Mouse (Mus musculus) limb, embryonic 15.5 days (tissue): ENCODE results near the gene Nxn. TPM values are rescaled to one million over a fixed set of nuclear protein-coding genes. Genes with fewer than 3 reads are reported as not detected.

Source experiments
- ATAC-seq: fragments of 200-750 bp; cut with Nextera tagmentation; 2 replicates; pipeline ENCODE4 v1.8.0; 2017; ENCODE audit warnings: low read depth, moderate TSS enrichment; ENCODE audit not compliant: insufficient number of reproducible peaks, low FRiP score, low TSS enrichment
- H3K27ac ChIP-seq: fragments of 300-500 bp; sonication (generic); 2 replicates; pipeline ENCODE4 v1.5.1; 2015; ENCODE audit warnings: moderate library complexity, mild to moderate bottlenecking, inconsistent platforms
- H3K27me3 ChIP-seq: fragments of 300-500 bp; sonication (generic); 2 replicates; pipeline ENCODE4 v1.6.1; 2015; ENCODE audit warnings: inconsistent platforms
- H3K36me3 ChIP-seq: fragments of 300-500 bp; sonication (generic); 2 replicates; pipeline ENCODE4 v1.6.1; 2015; ENCODE audit warnings: inconsistent platforms
- H3K4me1 ChIP-seq: fragments of 300-500 bp; sonication (generic); 2 replicates; pipeline ENCODE4 v1.6.1; 2015; ENCODE audit warnings: inconsistent platforms
- H3K4me2 ChIP-seq: fragments of 300-500 bp; sonication (generic); 2 replicates; pipeline ENCODE4 v1.6.1; 2015; ENCODE audit warnings: mild to moderate bottlenecking, inconsistent platforms
- H3K4me3 ChIP-seq: fragments of 300-500 bp; sonication (generic); 2 replicates; pipeline ENCODE4 v1.5.1; 2015; ENCODE audit warnings: mild to moderate bottlenecking, inconsistent platforms
- H3K9ac ChIP-seq: fragments of 300-500 bp; sonication (generic); 2 replicates; pipeline ENCODE4 v1.6.1; 2015; ENCODE audit warnings: inconsistent platforms
- H3K9me3 ChIP-seq: fragments of 300-500 bp; sonication (generic); 2 replicates; pipeline ENCODE4 v1.6.1; 2016; ENCODE audit warnings: inconsistent platforms
- WGBS: fragments of 180-500 bp; shearing (Covaris S2); methylation state at CpG from one replicate; pipeline ENCODE4 v1.1.7; 2015; 5-methylcytosine and 5-hydroxymethylcytosine counted together
- polyA plus RNA-seq: library from polyadenylated mRNA; unstranded; fragments of >200 nt; fragmentation: Nextera tagmentation; extraction: Ambion mirVana; gene quantifications from 2 replicates; pipeline ENCODE4 v1.2.1, GENCODE M21; 2015

Nxn gene
- polyA plus RNA-seq: 48.1 and 60.8 TPM in 2 replicates

DNA sequence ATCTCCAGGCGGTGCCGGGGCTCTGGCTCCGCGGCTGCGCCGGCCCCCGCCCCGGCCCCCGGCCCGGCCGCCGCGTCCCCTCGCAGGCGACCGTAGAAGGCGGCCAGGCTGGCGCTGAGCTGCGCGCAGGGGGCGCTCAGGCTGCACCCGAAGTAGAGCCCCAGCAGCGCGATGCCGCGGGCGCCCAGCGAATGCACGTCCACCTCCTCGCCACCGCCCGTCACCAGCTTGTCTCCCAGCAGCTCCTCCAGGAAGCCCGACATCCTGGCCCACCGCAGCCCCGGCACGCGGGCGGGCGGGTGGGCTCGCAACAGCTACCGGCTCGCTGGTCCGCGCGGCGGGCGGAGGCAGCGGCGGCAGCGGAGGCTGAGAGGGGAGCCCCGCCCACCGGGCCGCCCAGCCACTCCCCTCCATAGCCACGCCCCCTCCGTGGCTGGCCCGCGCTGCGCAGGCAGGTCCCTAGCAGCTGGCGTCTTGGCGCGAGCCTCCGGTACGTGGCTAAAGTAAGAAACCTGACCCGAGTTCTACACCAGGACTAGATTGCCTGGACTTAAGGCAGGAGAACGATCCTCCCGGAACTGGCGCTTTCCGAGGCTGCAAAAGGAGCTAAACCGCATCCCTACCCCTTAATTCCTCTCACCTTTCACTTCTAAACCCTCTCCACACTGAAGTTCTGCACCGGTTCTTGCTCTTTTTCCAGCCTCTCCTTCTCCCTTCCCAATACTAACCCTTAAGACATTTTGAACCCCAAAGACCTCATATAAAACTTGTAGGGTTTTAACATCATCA is at the start of gene Nxn:
Gene Nxn (minus strand): TSS at position 343 of the 789 bp plus-strand sequence.
- Histone ChIP-seq H3K9me3 (no peaks in the 10 kb centered on the region), H3K4me1 (peaks cover 37% of the 10 kb centered on the region), H3K36me3 (no peaks in the 10 kb centered on the region), H3K9ac (peak within 1 kb of the TSS; percentile 76), H3K4me2 (peak within 1 kb of the TSS; percentile 82), H3K4me3 (peak within 1 kb of the TSS; percentile 91), H3K27me3 (no peaks in the 10 kb centered on the region), H3K27ac (peak within 1 kb of the TSS; percentile 92)
- peak; percentile 86 for ATAC-seq
- 1% methylated on average over 51 of the region's 70 CpGs for WGBS

DNA sequence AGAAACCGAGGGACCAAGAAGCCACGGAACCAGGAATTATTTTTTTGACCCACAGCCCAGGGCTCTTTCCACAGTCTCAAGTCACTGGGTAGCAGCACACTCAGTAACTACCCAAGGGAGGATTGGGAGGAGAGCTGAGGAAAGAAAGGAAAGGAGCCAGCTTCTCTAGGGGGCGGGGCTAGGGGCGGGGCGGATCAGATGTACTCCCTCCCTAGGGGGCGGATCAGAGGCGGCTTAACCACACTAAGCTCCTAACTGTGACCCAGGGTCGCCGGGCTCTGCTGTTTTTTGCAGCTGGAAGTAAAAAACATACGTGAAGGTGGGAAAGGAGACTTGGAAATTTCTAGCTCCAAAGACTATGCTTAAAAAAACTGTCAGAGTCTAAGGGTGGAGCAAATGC is 47.3 kb upstream of the Nxn start:
- no peak overlapping the region for H3K4me3 ChIP-seq
- 5% methylated on average over 10 of the region's 10 CpGs for WGBS
- no peak overlapping the region for H3K9ac ChIP-seq
- H3K36me3 ChIP-seq: peaks cover 19% of the 10 kb centered on the region; the same call in 1 of the 2 replicates
- H3K4me2 ChIP-seq: no peak overlapping the region
- H3K4me1 ChIP-seq: peaks cover 53% of the 10 kb centered on the region
- peak overlapping the region; percentile 29; the same call in 1 of the 2 replicates for H3K27ac ChIP-seq
- no peaks in the 10 kb centered on the region for H3K9me3 ChIP-seq
- H3K27me3 ChIP-seq: no peaks in the 10 kb centered on the region
- ATAC-seq: no peak

DNA sequence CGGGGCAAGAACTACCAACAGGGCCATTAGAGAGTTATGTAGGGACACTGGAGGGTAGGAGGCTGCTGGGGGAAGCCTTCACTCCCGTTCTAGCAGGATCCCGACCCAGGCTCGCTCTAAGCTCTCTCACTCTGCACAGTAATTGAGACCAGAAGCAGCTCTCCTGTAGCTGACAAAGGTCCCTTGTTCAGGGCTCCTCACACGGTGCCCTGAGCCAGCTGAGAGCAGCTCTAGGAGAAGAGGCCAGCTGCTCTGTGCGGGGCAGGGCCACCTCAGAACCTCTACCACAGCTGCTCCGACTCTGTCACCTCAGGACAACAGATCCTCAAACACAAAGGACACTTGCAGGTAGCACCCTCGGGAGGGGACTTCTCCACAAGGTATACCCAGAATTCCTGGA is 46.5 kb upstream of the Nxn start:
- H3K27me3 ChIP-seq: no peaks in the 10 kb centered on the region
- no peak overlapping the region for H3K4me2 ChIP-seq
- peaks cover 57% of the 10 kb centered on the region for H3K4me1 ChIP-seq
- 28% methylated on average over 8 of the region's 8 CpGs for WGBS
- no peak overlapping the region for H3K9ac ChIP-seq
- H3K9me3 ChIP-seq: no peaks in the 10 kb centered on the region
- no peak overlapping the region for H3K4me3 ChIP-seq
- peak overlapping the region; percentile 29; the same call in 1 of the 2 replicates for H3K27ac ChIP-seq
- H3K36me3 ChIP-seq: 0 out of 2 replicates have a peak, but pooled peaks cover 14% of the 10 kb centered on the region
- ATAC-seq: no peak

GRCm38 (mm10) chr11:76439666-76440065 is 40.7 kb upstream of the Nxn start:
- no peak overlapping the region for H3K4me3 ChIP-seq
- H3K27me3 ChIP-seq: no peaks in the 10 kb centered on the region
- H3K36me3 ChIP-seq: 0 out of 2 replicates have a peak, but pooled peaks cover 18% of the 10 kb centered on the region
- H3K9ac ChIP-seq: no peak overlapping the region
- H3K4me2 ChIP-seq: no peak overlapping the region
- WGBS: 32% methylated on average over 3 of the region's 3 CpGs
- H3K9me3 ChIP-seq: no peaks in the 10 kb centered on the region
- no peak overlapping the region for H3K27ac ChIP-seq
- peaks cover 48% of the 10 kb centered on the region for H3K4me1 ChIP-seq
- ATAC-seq: no peak

DNA sequence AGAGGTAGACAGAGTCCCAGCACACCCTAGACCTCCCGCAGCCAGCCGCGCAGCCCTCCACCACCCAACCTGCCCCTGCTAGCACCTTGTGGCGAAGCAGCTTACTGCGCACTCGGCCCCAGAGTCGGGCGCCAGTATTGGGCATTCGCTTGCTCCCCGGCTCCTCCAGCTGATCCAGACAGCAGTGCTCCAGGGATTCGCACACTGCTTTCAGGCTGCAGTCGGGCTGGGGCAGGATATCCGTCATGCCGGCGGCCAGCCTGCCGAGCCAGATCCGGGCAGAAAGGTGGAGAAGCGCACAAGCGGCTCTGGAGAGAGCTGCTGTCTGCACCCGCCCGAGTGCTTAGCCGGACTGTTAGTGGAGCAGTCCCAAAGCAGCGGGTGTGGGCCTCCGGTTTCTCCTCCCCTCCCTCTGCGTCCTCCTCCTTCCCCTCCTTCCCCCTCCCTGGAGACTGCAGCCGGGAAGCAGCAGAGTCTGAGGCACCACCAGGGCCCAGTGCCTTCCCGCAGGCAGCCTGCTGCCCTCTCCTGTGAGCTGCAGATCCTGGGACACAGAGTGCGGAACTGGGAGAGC is 38.0 kb upstream of the Nxn start:
- Histone ChIP-seq H3K4me1 (peaks cover 70% of the 10 kb centered on the region), H3K27ac (peak overlapping the region; percentile 88), H3K9me3 (no peaks in the 10 kb centered on the region), H3K9ac (peak overlapping the region; percentile 35; the same call in 1 of the 2 replicates), H3K4me2 (peak overlapping the region; percentile 70), H3K36me3 (peaks cover 20% of the 10 kb centered on the region; the same call in 1 of the 2 replicates), H3K27me3 (no peaks in the 10 kb centered on the region), H3K4me3 (peak overlapping the region; percentile 47)
- WGBS: 9% methylated on average over 28 of the region's 28 CpGs
- peak; percentile 76 for ATAC-seq

DNA sequence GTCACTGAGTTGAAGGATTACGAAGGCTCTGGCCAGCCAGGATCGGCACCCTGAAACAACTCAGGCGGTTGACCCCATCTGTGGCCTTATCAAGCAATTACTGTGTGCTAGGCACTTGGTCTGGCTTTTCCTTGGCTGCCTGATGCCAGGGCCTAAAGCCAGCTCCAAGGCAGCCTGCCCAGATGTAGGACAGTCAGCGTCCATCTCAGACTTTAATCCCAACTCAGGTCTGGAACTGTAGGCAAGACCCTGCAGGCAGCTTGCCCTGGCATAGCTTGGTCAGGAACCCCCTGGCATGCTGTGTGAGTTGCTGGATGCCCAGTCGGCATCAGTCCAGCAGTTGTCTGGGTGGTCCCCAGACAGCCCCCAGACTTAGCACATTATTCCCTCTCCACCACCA is 37.1 kb upstream of the Nxn start:
- H3K4me3 ChIP-seq: peak overlapping the region; percentile 47
- no peak overlapping the region for H3K9ac ChIP-seq
- peaks cover 22% of the 10 kb centered on the region; the same call in 1 of the 2 replicates for H3K36me3 ChIP-seq
- WGBS: 73% methylated on average over 5 of the region's 5 CpGs
- H3K9me3 ChIP-seq: no peaks in the 10 kb centered on the region
- peaks cover 76% of the 10 kb centered on the region for H3K4me1 ChIP-seq
- no peak for ATAC-seq
- no peaks in the 10 kb centered on the region for H3K27me3 ChIP-seq
- H3K4me2 ChIP-seq: peak overlapping the region; percentile 70
- H3K27ac ChIP-seq: peak overlapping the region; percentile 88; the same call in 1 of the 2 replicates

DNA sequence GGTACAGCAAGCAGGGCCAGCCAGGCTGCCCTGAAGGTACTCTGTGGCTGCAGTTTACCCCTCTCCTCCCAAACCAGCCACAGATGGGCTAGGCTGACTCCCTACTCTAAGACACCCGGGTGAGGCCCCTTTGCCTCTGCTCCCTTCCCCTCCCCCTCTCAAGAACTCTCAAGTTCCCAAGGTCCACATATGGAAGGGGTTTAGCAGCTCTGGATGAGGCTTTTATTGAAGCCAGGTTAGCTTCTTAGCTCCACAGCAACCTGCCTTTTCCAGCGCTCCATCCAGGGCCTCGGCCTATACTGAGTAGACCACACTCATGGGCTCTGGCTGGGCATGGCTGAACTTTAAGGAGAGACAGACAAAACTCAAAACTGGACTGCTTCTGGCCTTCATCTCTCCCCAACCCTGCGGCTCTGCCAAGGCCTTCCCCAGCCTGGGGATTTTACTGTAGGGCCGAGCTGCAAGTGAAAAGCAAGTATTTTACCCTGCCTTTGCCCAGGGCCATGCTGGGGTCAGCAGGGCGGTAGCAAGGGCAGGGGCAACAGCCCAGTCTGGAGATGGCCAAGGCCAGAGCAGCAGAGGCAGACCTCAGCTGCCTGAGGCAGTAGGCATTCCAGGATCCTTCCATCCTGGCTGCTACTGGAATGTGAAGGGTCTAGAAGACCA is 31.2 kb upstream of the Nxn start:
- WGBS: 29% methylated on average over 6 of the region's 6 CpGs
- Histone ChIP-seq H3K4me1 (peaks cover 59% of the 10 kb centered on the region), H3K36me3 (peaks cover 22% of the 10 kb centered on the region), H3K4me3 (no peak overlapping the region), H3K9ac (peak overlapping the region; percentile 28; the same call in 1 of the 2 replicates), H3K27ac (peak overlapping the region; percentile 90), H3K4me2 (0 out of 2 replicates have a peak overlapping the region, but pooled peaks have one; percentile 5), H3K27me3 (no peaks in the 10 kb centered on the region), H3K9me3 (no peaks in the 10 kb centered on the region)
- peak; percentile 71 for ATAC-seq

DNA sequence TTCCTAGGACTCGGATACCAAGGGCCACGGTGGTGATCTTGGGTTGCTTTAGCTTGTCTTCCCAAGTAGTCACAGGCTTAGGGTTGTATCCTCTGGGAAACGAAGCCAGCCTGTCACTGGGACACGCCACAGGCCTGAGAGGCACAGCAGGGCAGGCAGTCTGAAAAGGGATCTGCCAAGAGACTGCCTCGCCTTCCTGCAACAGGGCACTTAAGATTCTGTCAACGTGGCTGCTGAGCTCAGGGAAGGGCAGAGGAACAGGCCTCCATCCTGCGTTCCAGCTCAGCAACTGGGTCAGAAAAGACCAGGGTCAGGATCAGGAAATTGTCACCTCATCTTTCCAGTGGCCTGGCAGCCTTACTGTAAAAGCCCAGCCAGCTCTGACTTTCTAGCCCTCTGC is 30.6 kb upstream of the Nxn start:
- Histone ChIP-seq H3K27ac (peak overlapping the region; percentile 90), H3K9me3 (no peaks in the 10 kb centered on the region), H3K4me2 (no peak overlapping the region), H3K27me3 (no peaks in the 10 kb centered on the region), H3K4me3 (no peak overlapping the region), H3K36me3 (peaks cover 27% of the 10 kb centered on the region), H3K9ac (no peak overlapping the region), H3K4me1 (peaks cover 54% of the 10 kb centered on the region)
- ATAC-seq: no peak
- WGBS: 37% methylated on average over 7 of the region's 7 CpGs

DNA sequence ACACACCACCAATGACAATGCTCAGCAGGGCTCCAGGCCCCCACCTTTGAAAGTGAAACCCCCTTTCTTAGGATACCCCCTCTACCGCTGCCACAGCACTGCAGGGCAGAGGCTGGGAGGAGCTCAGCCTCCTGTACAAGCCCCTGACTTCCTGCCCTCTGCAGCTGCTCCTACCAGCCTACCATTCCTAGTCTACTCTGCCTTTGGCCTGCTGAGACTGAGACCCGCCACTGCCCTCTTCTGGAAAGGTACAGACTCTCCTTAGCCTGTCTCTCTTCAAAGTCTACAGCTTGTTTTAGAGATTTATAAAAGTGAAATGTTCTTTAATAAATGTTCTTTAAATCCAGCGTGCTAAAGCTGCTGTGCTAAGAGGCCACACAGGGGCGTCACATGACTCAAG is 30.1 kb upstream of the Nxn start:
- ATAC-seq: peak; percentile 16; the same call in 1 of the 2 replicates

GRCm38 (mm10) chr11:76427781-76428180 is 28.8 kb upstream of the Nxn start:
- H3K4me1 ChIP-seq: peaks cover 41% of the 10 kb centered on the region
- ATAC-seq: no peak
- WGBS: 69% methylated on average over 3 of the region's 3 CpGs
- no peak overlapping the region for H3K27ac ChIP-seq
- H3K36me3 ChIP-seq: peaks cover 39% of the 10 kb centered on the region
- no peaks in the 10 kb centered on the region for H3K9me3 ChIP-seq
- no peak overlapping the region for H3K4me2 ChIP-seq
- H3K9ac ChIP-seq: no peak overlapping the region
- no peaks in the 10 kb centered on the region for H3K27me3 ChIP-seq
- H3K4me3 ChIP-seq: no peak overlapping the region

More for the DNA sequence above, 30.1 kb upstream of the Nxn start:
- Histone ChIP-seq H3K4me3 (no peak overlapping the region), H3K9ac (no peak overlapping the region), H3K9me3 (no peaks in the 10 kb centered on the region), H3K36me3 (peaks cover 32% of the 10 kb centered on the region), H3K4me1 (peaks cover 49% of the 10 kb centered on the region), H3K27ac (peak overlapping the region; percentile 90), H3K4me2 (no peak overlapping the region), H3K27me3 (no peaks in the 10 kb centered on the region)
- 37% methylated on average over 4 of the region's 4 CpGs for WGBS

- no peaks in the 10 kb centered on the region for H3K9me3 ChIP-seq
- no peak for ATAC-seq
- no peak overlapping the region for H3K4me3 ChIP-seq
- H3K36me3 ChIP-seq: peaks cover 49% of the 10 kb centered on the region
- no peak overlapping the region for H3K4me2 ChIP-seq
- WGBS: 77% methylated on average over 6 of the region's 6 CpGs
- no peak overlapping the region for H3K27ac ChIP-seq
- H3K9ac ChIP-seq: no peak overlapping the region
- H3K27me3 ChIP-seq: no peaks in the 10 kb centered on the region
- peaks cover 27% of the 10 kb centered on the region for H3K4me1 ChIP-seq
Measured at GRCm38 (mm10) chr11:76425749-76426148, 26.8 kb upstream of the Nxn start.
